Comparison of ENCODE assay signal across 8 mouse cellular contexts in genomic region chr4:136146712-136147154, GRCm38 (mm10). TPM values are rescaled to one million over a fixed set of nuclear protein-coding genes. Genes with fewer than 3 reads are reported as not detected.
DNase-seq lines count a peak whose midpoint lies in the region; ATAC-seq lines count a peak whose summit lies in the region.

No protein-coding gene starts in this region.

- 0 out of 2 replicates have a peak, but pooled peaks cover 9% of the 10 kb centered on the region for H3K27me3 ChIP-seq in heart, embryonic 12.5 days (replicated peaks)
- no peaks in the 10 kb centered on the region for H3K27me3 ChIP-seq in splenic B cell, adult 2 months (ENCODE audit: control insufficient read depth, insufficient read depth, low read length, poor library complexity, severe bottlenecking)

- H3K27ac ChIP-seq in heart, embryonic 12.5 days (ENCODE audit: poor library complexity, severe bottlenecking), result peak overlapping the region; percentile 97

- H3K4me3 ChIP-seq in heart, embryonic 12.5 days, result peak overlapping the region; percentile 72

- H3K9me3 ChIP-seq in heart, embryonic 12.5 days (replicated peaks), result no peaks in the 10 kb centered on the region

- DNase-seq in thymus, postnatal 25 days, result peak; percentile 12
- no peak for DNase-seq in thymus, postnatal 4 days
- peak; percentile 27 to 71 for DNase-seq in kidney, postnatal 25 days
- peak; percentile 36 for DNase-seq in splenic B cell, adult 2 months (ENCODE audit: low read depth, low spot score)
- DNase-seq in adrenal gland, adult 18-20 months (ENCODE audit: low spot score in 2 of 2), result no peak
- DNase-seq in thymus, postnatal 0 days (ENCODE audit: low spot score), result no peak
- no peak for DNase-seq in right cerebral cortex, postnatal 36 days (ENCODE audit: low spot score in 2 of 2)

- peaks cover 58% of the 10 kb centered on the region for H3K4me1 ChIP-seq in heart, embryonic 12.5 days (replicated peaks)

- H3K36me3 ChIP-seq in heart, embryonic 12.5 days, result no peaks in the 10 kb centered on the region
- peaks cover 8% of the 10 kb centered on the region; the same call in 1 of the 2 replicates for H3K36me3 ChIP-seq in splenic B cell, adult 2 months (ENCODE audit: control insufficient read depth, insufficient read depth, low read length, poor library complexity, severe bottlenecking)

- peak overlapping the region; percentile 70 for H3K4me2 ChIP-seq in heart, embryonic 12.5 days

- 10% methylated on average over 6 of the region's 6 CpGs for WGBS in heart, embryonic 12.5 days

- peak overlapping the region; percentile 91 for H3K9ac ChIP-seq in heart, embryonic 12.5 days

- ATAC-seq in heart, embryonic 12.5 days (ENCODE audit: insufficient number of reproducible peaks, low FRiP score), result no peak

RNA-seq across cellular contexts. Expression of gene Id3, which starts 3.4 kb away (rescaled TPM):
- polyA plus RNA-seq in heart, embryonic 12.5 days (2016; fragmentation: Nextera tagmentation; extraction: Ambion mirVana), result 320 and 321 TPM in 2 replicates
- 10 to 100 TPM; 47.4 to 77.7 TPM for total RNA-seq in adrenal gland, adult 18-20 months (2021)
- polyA plus RNA-seq in thymus, postnatal 0 days (2015; fragmentation: Nextera tagmentation; extraction: Ambion mirVana), result 262 and 327 TPM in 2 replicates

RNA-seq across cellular contexts. Expression of gene E2f2, which starts 25.5 kb away (rescaled TPM):
- polyA plus RNA-seq in heart, embryonic 12.5 days (2016; fragmentation: Nextera tagmentation; extraction: Ambion mirVana), result 8.1 and 9.3 TPM in 2 replicates
- 1 to 10 TPM; 1.9 to 3.2 TPM for total RNA-seq in adrenal gland, adult 18-20 months (2021)
- 58.9 and 64.1 TPM in 2 replicates for polyA plus RNA-seq in thymus, postnatal 0 days (2015; fragmentation: Nextera tagmentation; extraction: Ambion mirVana)

RNA-seq across cellular contexts. Expression of gene Asap3, which starts 59.4 kb away (rescaled TPM):
- 2.9 and 3.4 TPM in 2 replicates for polyA plus RNA-seq in heart, embryonic 12.5 days (2016; fragmentation: Nextera tagmentation; extraction: Ambion mirVana)
- 1 to 10 TPM; 1.6 to 2.8 TPM for total RNA-seq in adrenal gland, adult 18-20 months (2021)
- 1.3 and 2.1 TPM in 2 replicates for polyA plus RNA-seq in thymus, postnatal 0 days (2015; fragmentation: Nextera tagmentation; extraction: Ambion mirVana)

Comparison
In these comparisons a context has a peak if more than half of its experiments do, and no peak if none do; other contexts are left out.
1. DNase-seq: peak in thymus, postnatal 25 days (single experiment), kidney, postnatal 25 days (2 of 2) and splenic B cell, adult 2 months (single experiment); none in thymus, postnatal 4 days (single experiment), adrenal gland, adult 18-20 months (0 of 2), thymus, postnatal 0 days (single experiment) and right cerebral cortex, postnatal 36 days (0 of 2).